11 mouse cellular contexts compared by ENCODE assay signal in genomic region chr1:119899195-119900123, GRCm38 (mm10). TPM values are rescaled to one million over a fixed set of nuclear protein-coding genes. Genes with fewer than 3 reads are reported as not detected.
DNase-seq lines count a peak whose midpoint lies in the region; ATAC-seq and TF ChIP-seq lines count a peak whose summit lies in the region.
"Had no signal": no experiment of that assay in that cellular context is flagged by ENCODE, and none has a peak within 500 bp of the region (broad histone marks: within the 10 kb centered on the region; RNA-seq: fewer than 3 reads in every experiment).

No protein-coding gene starts in this region.

- H3K9me3 ChIP-seq in lung, embryonic 16.5 days (ENCODE audit: control insufficient read depth, low read length), result no peaks in the 10 kb centered on the region
- H3K9me3 ChIP-seq in neural tube, embryonic 14.5 days (ENCODE audit: control insufficient read depth, low read length), result no peaks in the 10 kb centered on the region
- H3K9me3 ChIP-seq: G1E had no signal

- no peak for DNase-seq in lung, adult 18-20 months
- peak; percentile 45 to 66 for DNase-seq in frontal cortex, postnatal 14 days (ENCODE audit: low spot score in 2 of 2)
- peak; percentile 80 for DNase-seq in layer of hippocampus, adult 9-11 months
- DNase-seq in thymus, adult 2 months, result no peak
- DNase-seq in adrenal gland, postnatal 4 days (ENCODE audit: low spot score in 2 of 2), result no peak
- no peak for DNase-seq in gastrocnemius, adult 8-10 months (ENCODE audit: low spot score in 2 of 2)

- H3K9ac ChIP-seq in lung, embryonic 16.5 days (ENCODE audit: low read length), result no peak overlapping the region
- H3K9ac ChIP-seq in neural tube, embryonic 14.5 days (replicated peaks; ENCODE audit: low read depth, low read length), result no peak overlapping the region

- no peaks in the 10 kb centered on the region for H3K36me3 ChIP-seq in lung, embryonic 16.5 days (ENCODE audit: control insufficient read depth, insufficient read depth, low read length)
- no peaks in the 10 kb centered on the region for H3K36me3 ChIP-seq in neural tube, embryonic 14.5 days (ENCODE audit: control insufficient read depth, insufficient read depth, low read length)
- H3K36me3 ChIP-seq in thymus, adult 2 months (ENCODE audit: control insufficient read depth, insufficient read depth, low read length), result no peaks in the 10 kb centered on the region
- H3K36me3 ChIP-seq: G1E had no signal

- 57% methylated on average over 11 of the region's 11 CpGs for WGBS in lung, embryonic 16.5 days
- WGBS in neural tube, embryonic 14.5 days, result 71% methylated on average over 11 of the region's 11 CpGs
- 91% methylated on average over 11 of the region's 11 CpGs for whole genome bisulfite sequencing in thymus, adult 2 months

- TF ChIP-seq CTCF in thymus, adult 2 months (IDR thresholded peaks at IDR 0.05; ENCODE audit: borderline replicate concordance, control insufficient read depth, extremely low read depth, insufficient read depth, low read length, poor library complexity), result no peak

- no peaks in the 10 kb centered on the region for H3K27me3 ChIP-seq in lung, embryonic 16.5 days (ENCODE audit: control insufficient read depth, insufficient read depth, low read depth, low read length)
- no peaks in the 10 kb centered on the region for H3K27me3 ChIP-seq in neural tube, embryonic 14.5 days (ENCODE audit: control insufficient read depth, insufficient read depth, low read length)
- no peaks in the 10 kb centered on the region for H3K27me3 ChIP-seq in thymus, adult 2 months (ENCODE audit: control insufficient read depth, insufficient read depth, low read length)

- no peak overlapping the region for H3K4me2 ChIP-seq in lung, embryonic 16.5 days (ENCODE audit: low read depth, low read length)
- H3K4me2 ChIP-seq in neural tube, embryonic 14.5 days (ENCODE audit: low read depth, low read length), result no peak overlapping the region

- peaks cover 9% of the 10 kb centered on the region; the same call in 1 of the 2 replicates for H3K4me1 ChIP-seq in lung, embryonic 16.5 days (replicated peaks; ENCODE audit: control insufficient read depth, insufficient read depth, low read length)
- H3K4me1 ChIP-seq in neural tube, embryonic 14.5 days (ENCODE audit: control insufficient read depth, insufficient read depth, low read length), result no peaks in the 10 kb centered on the region
- H3K4me1 ChIP-seq in thymus, adult 2 months (replicated peaks; ENCODE audit: control insufficient read depth, insufficient read depth, low read length), result no peaks in the 10 kb centered on the region

- no peak for TF ChIP-seq POLR2A in thymus, adult 2 months (IDR thresholded peaks at IDR 0.05; ENCODE audit: control insufficient read depth, extremely low read depth, insufficient read depth, low read length, poor library complexity)

- no peak overlapping the region for H3K4me3 ChIP-seq in lung, embryonic 16.5 days (ENCODE audit: low read length)
- H3K4me3 ChIP-seq in neural tube, embryonic 14.5 days (ENCODE audit: low read depth, low read length), result no peak overlapping the region
- H3K4me3 ChIP-seq in thymus, adult 2 months (ENCODE audit: control insufficient read depth, insufficient read depth, low read length), result no peak overlapping the region
- H3K4me3 ChIP-seq: erythroblast, embryonic 14.5 days; megakaryocyte, embryonic 14.5 days had no signal

- peak; percentile 62 for ATAC-seq in lung, embryonic 16.5 days (ENCODE audit: low read depth)
- ATAC-seq in neural tube, embryonic 14.5 days (ENCODE audit: low read depth), result peak; percentile 77

- no peak overlapping the region for H3K27ac ChIP-seq in lung, embryonic 16.5 days (ENCODE audit: low read length)
- no peak overlapping the region for H3K27ac ChIP-seq in neural tube, embryonic 14.5 days (ENCODE audit: low read depth, low read length)
- no peak overlapping the region for H3K27ac ChIP-seq in thymus, adult 2 months (ENCODE audit: control insufficient read depth, insufficient read depth, low read length)

RNA-seq across cellular contexts. Expression of gene Tmem177, which starts 13.5 kb away (rescaled TPM):
- polyA plus RNA-seq in lung, embryonic 16.5 days (2015; fragmentation: Nextera tagmentation; extraction: Ambion mirVana), result 6.7 and 7.6 TPM in 2 replicates
- 5.9 and 6.7 TPM in 2 replicates for polyA plus RNA-seq in neural tube, embryonic 14.5 days (2014; fragmentation: Nextera tagmentation; extraction: Ambion mirVana)
- polyA plus RNA-seq in thymus, adult 2 months (2012; rRNA removed), result 6.9 and 7.5 TPM in 2 replicates
- 10 to 100 TPM in 1 of 2 experiments, 1 to 10 TPM in 1; 9.7 to 10.1 TPM for total RNA-seq in adrenal gland, postnatal 4 days (2021)
- total RNA-seq in gastrocnemius, adult 8-10 months (2022), result 1 to 10 TPM; 7.2 to 8.6 (median 7.4) TPM

Comparison
In these comparisons a context has a peak if more than half of its experiments do, and no peak if none do; other contexts are left out.
1. DNase-seq: peak in frontal cortex, postnatal 14 days (2 of 2) and layer of hippocampus, adult 9-11 months (single experiment); none in lung, adult 18-20 months (0 of 2), thymus, adult 2 months (single experiment), adrenal gland, postnatal 4 days (0 of 2) and gastrocnemius, adult 8-10 months (0 of 2).